Mouse (Mus musculus) lung, postnatal 0 days (tissue): ENCODE data around the gene Shisa6. TPM values are rescaled to one million over a fixed set of nuclear protein-coding genes. Genes with fewer than 3 reads are reported as not detected.

ENCODE experiments used
- ATAC-seq: fragments of 200-750 bp; cut with Nextera tagmentation; 2 replicates; pipeline ENCODE4 v1.8.0; 2017; ENCODE audit warnings: moderate library complexity
- DNase-seq: peaks from one replicate; pipeline ENCODE4 v3.0.0-alpha.2; 2016; ENCODE audit warnings: low spot score
- H3K27ac ChIP-seq: fragments of 300-500 bp; sonication (generic); 2 replicates; pipeline ENCODE4 v1.5.1; 2014; ENCODE audit warnings: antibody characterized with exemption, mild to moderate bottlenecking, low read length, mixed read lengths
- H3K27me3 ChIP-seq: fragments of 300-500 bp; sonication (generic); replicated peaks from 2 replicates; pipeline ENCODE4 v1.6.1; 2014; ENCODE audit warnings: low read length, mixed read lengths; ENCODE audit not compliant: insufficient read depth
- H3K36me3 ChIP-seq: fragments of 300-500 bp; sonication (generic); 2 replicates; pipeline ENCODE4 v1.6.1; 2014; ENCODE audit warnings: low read length, mixed read lengths; ENCODE audit not compliant: insufficient read depth
- H3K4me1 ChIP-seq: fragments of 300-500 bp; sonication (generic); 2 replicates; pipeline ENCODE4 v1.6.1; 2014; ENCODE audit warnings: antibody characterized with exemption, low read depth, low read length, mixed read lengths; ENCODE audit not compliant: insufficient read depth
- H3K4me2 ChIP-seq: fragments of 300-500 bp; sonication (generic); replicated peaks from 2 replicates; pipeline ENCODE4 v1.6.1; 2014; ENCODE audit warnings: low read depth, mild to moderate bottlenecking, low read length, moderate library complexity, mixed read lengths
- H3K4me3 ChIP-seq: fragments of 300-500 bp; sonication (generic); 2 replicates; pipeline ENCODE4 v1.5.1; 2014; ENCODE audit warnings: low read depth, low read length
- H3K9ac ChIP-seq: fragments of 300-500 bp; sonication (generic); replicated peaks from 2 replicates; pipeline ENCODE4 v1.6.1; 2014; ENCODE audit warnings: low read depth, mild to moderate bottlenecking
- H3K9me3 ChIP-seq: fragments of 300-500 bp; sonication (generic); 2 replicates; pipeline ENCODE4 v1.6.1; 2016; ENCODE audit warnings: low read length, mixed read lengths
- CTCF ChIP-seq: IDR thresholded peaks from 2 replicates; pipeline ENCODE4 v1.5.1; 2016; ENCODE audit warnings: antibody characterized with exemption, mild to moderate bottlenecking
- EP300 ChIP-seq: IDR thresholded peaks from 2 replicates; pipeline ENCODE4 v1.6.1; 2016; ENCODE audit warnings: antibody characterized with exemption, mild to moderate bottlenecking, control low read depth
- WGBS: fragments of 180-500 bp; shearing (Covaris S2); extraction: QIAGEN DNeasy Blood & Tissue Kit; methylation state at CpG from one replicate; pipeline ENCODE4 v1.1.7; 2014; 5-methylcytosine and 5-hydroxymethylcytosine counted together
- polyA plus RNA-seq: library from polyadenylated mRNA; unstranded; fragments of >200 nt; fragmentation: Nextera tagmentation; extraction: Ambion mirVana; gene quantifications from 2 replicates; pipeline ENCODE4 v1.2.1, GENCODE M21; 2015

The Shisa6 gene
- polyA plus RNA-seq, 1 experiment from 2014 or later, result 0.61 TPM

- Histone ChIP-seq H3K9ac (no peak overlapping the region), H3K9me3 (no peaks in the 10 kb centered on the region), H3K36me3 (no peaks in the 10 kb centered on the region), H3K27me3 (no peaks in the 10 kb centered on the region), H3K4me3 (no peak overlapping the region), H3K4me1 (no peaks in the 10 kb centered on the region), H3K4me2 (no peak overlapping the region), H3K27ac (no peak overlapping the region)
- 70% methylated on average over 5 of the region's 5 CpGs for WGBS
- no peak for TF ChIP-seq EP300
- no peak for TF ChIP-seq CTCF
- no peak for DNase-seq
- no peak for ATAC-seq
Measured at GRCm38 (mm10) chr11:66247115-66247514, 278.6 kb downstream of the Shisa6 start.

GRCm38 (mm10) chr11:66236557-66236956 is 289.2 kb downstream of the Shisa6 start:
- TF ChIP-seq EP300 (no peak), CTCF (peak; percentile 47)
- ATAC-seq, result no peak
- Histone ChIP-seq H3K36me3 (no peaks in the 10 kb centered on the region), H3K4me2 (no peak overlapping the region), H3K9me3 (no peaks in the 10 kb centered on the region), H3K9ac (no peak overlapping the region), H3K27ac (no peak overlapping the region), H3K4me1 (no peaks in the 10 kb centered on the region), H3K27me3 (no peaks in the 10 kb centered on the region), H3K4me3 (no peak overlapping the region)
- DNase-seq, result peak; percentile 8
- WGBS, result 52% methylated on average over 2 of the region's 2 CpGs

GRCm38 (mm10) chr11:66232891-66233290 is 292.9 kb downstream of the Shisa6 start:
- 23% methylated on average over 1 of the region's 1 CpGs for WGBS
- TF ChIP-seq CTCF, result no peak
- no peak for TF ChIP-seq EP300
- no peaks in the 10 kb centered on the region for H3K9me3 ChIP-seq
- no peaks in the 10 kb centered on the region for H3K4me1 ChIP-seq
- H3K4me3 ChIP-seq, result no peak overlapping the region
- ATAC-seq (no peak), DNase-seq (no peak)
- no peak overlapping the region for H3K4me2 ChIP-seq
- no peak overlapping the region for H3K9ac ChIP-seq
- no peaks in the 10 kb centered on the region for H3K36me3 ChIP-seq
- no peak overlapping the region for H3K27ac ChIP-seq
- H3K27me3 ChIP-seq, result no peaks in the 10 kb centered on the region

- Histone ChIP-seq H3K4me3 (no peak overlapping the region), H3K36me3 (no peaks in the 10 kb centered on the region), H3K9me3 (no peaks in the 10 kb centered on the region), H3K4me2 (no peak overlapping the region), H3K27me3 (no peaks in the 10 kb centered on the region), H3K4me1 (no peaks in the 10 kb centered on the region), H3K9ac (no peak overlapping the region), H3K27ac (no peak overlapping the region)
- no peak for TF ChIP-seq CTCF
- TF ChIP-seq EP300, result no peak
- ATAC-seq (no peak), DNase-seq (no peak)
- WGBS, result 85% methylated on average over 1 of the region's 1 CpGs
Measured at GRCm38 (mm10) chr11:66222133-66222532, 303.6 kb downstream of the Shisa6 start.

- ATAC-seq (no peak), DNase-seq (no peak)
- WGBS, result 56% methylated on average over 3 of the region's 3 CpGs
- TF ChIP-seq CTCF (no peak), EP300 (no peak)
- Histone ChIP-seq H3K36me3 (no peaks in the 10 kb centered on the region), H3K9me3 (no peaks in the 10 kb centered on the region), H3K27me3 (no peaks in the 10 kb centered on the region), H3K9ac (no peak overlapping the region), H3K4me1 (no peaks in the 10 kb centered on the region), H3K4me2 (no peak overlapping the region), H3K4me3 (no peak overlapping the region), H3K27ac (no peak overlapping the region)
Measured at GRCm38 (mm10) chr11:66218469-66218868, 307.3 kb downstream of the Shisa6 start.

- 56% methylated on average over 3 of the region's 3 CpGs for WGBS
- peak; percentile 93 for ATAC-seq
- H3K36me3 ChIP-seq, result no peaks in the 10 kb centered on the region
- H3K27me3 ChIP-seq, result no peaks in the 10 kb centered on the region
- H3K4me2 ChIP-seq, result no peak overlapping the region
- H3K4me1 ChIP-seq, result no peaks in the 10 kb centered on the region
- no peak overlapping the region for H3K27ac ChIP-seq
- peak; percentile 90 for DNase-seq
- no peaks in the 10 kb centered on the region for H3K9me3 ChIP-seq
- peak; percentile 2 for TF ChIP-seq CTCF
- peak; percentile 69 for TF ChIP-seq EP300
- no peak overlapping the region for H3K4me3 ChIP-seq
- no peak overlapping the region for H3K9ac ChIP-seq
Measured at GRCm38 (mm10) chr11:66188627-66189287, 337.0 kb downstream of the Shisa6 start.
